Mouse (Mus musculus): ENCODE measurements around the gene Myrfl. TPM values are rescaled to one million over a fixed set of nuclear protein-coding genes. Genes with fewer than 3 reads are reported as not detected.

Gene Myrfl
- polyA plus RNA-seq (2012; rRNA removed), result 0.01 TPM in 1 of 2 replicates, not detected in the other

GRCm38 (mm10) chr10:116896336-116897177, at the start of gene Myrfl:
Gene Myrfl (minus strand): TSS chr10:116896919.

Other genes with a start within 250 kb of the Myrfl start
- gene Rab3ip, start 53.9 kb upstream of the Myrfl start, polyA plus RNA-seq (2012; rRNA removed), result 12.6 and 13.4 TPM in 2 replicates
- not detected in 2 replicates for gene Gm10271, start 75.7 kb upstream of the Myrfl start, polyA plus RNA-seq (2012; rRNA removed)
- gene Best3, start 89.4 kb upstream of the Myrfl start, polyA plus RNA-seq (2012; rRNA removed), result 0.01 TPM in 1 of 2 replicates, not detected in the other
- gene Lrrc10, start 148.4 kb upstream of the Myrfl start, polyA plus RNA-seq (2012; rRNA removed), result not detected in 2 replicates
- gene Cct2, start 166.9 kb upstream of the Myrfl start, polyA plus RNA-seq (2012; rRNA removed), result 87.5 and 91.5 TPM in 2 replicates